Mouse (Mus musculus): ENCODE measurements around the gene Nectin1.

DNA sequence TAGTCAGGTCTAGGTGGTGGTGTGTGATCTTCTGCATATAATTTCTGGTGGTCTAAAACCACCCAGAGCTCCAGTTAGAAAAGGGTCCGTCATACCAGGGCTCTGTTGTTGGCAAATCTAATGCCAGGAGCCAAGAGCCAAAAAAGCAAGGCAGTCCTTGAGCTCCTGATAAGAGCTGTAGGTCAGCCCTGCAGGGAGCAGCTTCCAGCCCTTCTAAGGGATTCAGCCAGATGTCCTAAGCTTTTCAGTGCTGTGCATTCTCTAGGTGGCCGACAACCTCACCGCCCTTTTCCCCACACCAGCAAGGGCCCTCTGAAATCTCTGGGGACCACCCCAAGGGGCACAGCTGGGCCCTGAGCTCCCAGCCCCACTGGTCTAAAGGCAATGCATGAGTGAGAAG is 52.2 kb downstream of the Nectin1 start:
- TF ChIP-seq CTCF (IDR thresholded peaks at IDR 0.05; ENCODE audit: insufficient read depth, low read length) (no peak), POLR2A (IDR thresholded peaks at IDR 0.05; ENCODE audit: borderline replicate concordance, extremely low read depth, low read depth, low read length) (no peak)

Data from lung, adult 2 months (tissue).